Mouse (Mus musculus): ENCODE measurements around the gene Ntf3. TPM values are rescaled to one million over a fixed set of nuclear protein-coding genes. Genes with fewer than 3 reads are reported as not detected.
A peak's percentile ranks its signal among the peaks of the same experiment; 100 is the strongest.

Gene Ntf3
- polyA plus RNA-seq, 1 experiment from 2014 or later: 22.9 TPM

GRCm38 (mm10) chr6:126153154-126153553 lies 13.6 kb downstream of the Ntf3 start:
- no peaks in the 10 kb centered on the region for H3K27me3 ChIP-seq (ENCODE audit: low read depth, poor library complexity, severe bottlenecking)
- no peak for DNase-seq (ENCODE audit: low spot score)
- H3K36me3 ChIP-seq: peaks cover 26% of the 10 kb centered on the region; the same call in 1 of the 2 replicates
- WGBS: 65% methylated on average over 2 of the region's 2 CpGs
- no peaks in the 10 kb centered on the region for H3K9me3 ChIP-seq (replicated peaks)
- H3K4me3 ChIP-seq: no peak overlapping the region
- H3K27ac ChIP-seq: no peak overlapping the region
- peaks cover 44% of the 10 kb centered on the region for H3K4me1 ChIP-seq

- no peaks in the 10 kb centered on the region for H3K9me3 ChIP-seq (replicated peaks)
- no peak overlapping the region for H3K27ac ChIP-seq
- 60% methylated on average over 5 of the region's 5 CpGs for WGBS
- DNase-seq (ENCODE audit: low spot score): no peak
- peaks cover 29% of the 10 kb centered on the region for H3K4me1 ChIP-seq
- H3K27me3 ChIP-seq (ENCODE audit: low read depth, poor library complexity, severe bottlenecking): no peaks in the 10 kb centered on the region
- peaks cover 51% of the 10 kb centered on the region; the same call in 1 of the 2 replicates for H3K36me3 ChIP-seq
- no peak overlapping the region for H3K4me3 ChIP-seq
Measured at GRCm38 (mm10) chr6:126143659-126144058, 23.1 kb downstream of the Ntf3 start.

- Histone ChIP-seq H3K36me3 (peaks cover 57% of the 10 kb centered on the region), H3K27me3 (ENCODE audit: low read depth, poor library complexity, severe bottlenecking) (no peaks in the 10 kb centered on the region), H3K4me1 (peaks cover 29% of the 10 kb centered on the region), H3K27ac (no peak overlapping the region), H3K9me3 (replicated peaks) (no peaks in the 10 kb centered on the region), H3K4me3 (no peak overlapping the region)
- DNase-seq (ENCODE audit: low spot score): no peak
- 76% methylated on average over 3 of the region's 3 CpGs for WGBS
Measured at GRCm38 (mm10) chr6:126142741-126143140, 24.0 kb downstream of the Ntf3 start.

GRCm38 (mm10) chr6:126142021-126142554 lies 24.6 kb downstream of the Ntf3 start:
- Histone ChIP-seq H3K27me3 (ENCODE audit: low read depth, poor library complexity, severe bottlenecking) (no peaks in the 10 kb centered on the region), H3K4me3 (no peak overlapping the region), H3K4me1 (peaks cover 29% of the 10 kb centered on the region), H3K36me3 (peaks cover 58% of the 10 kb centered on the region), H3K9me3 (replicated peaks) (no peaks in the 10 kb centered on the region), H3K27ac (0 out of 2 replicates have a peak overlapping the region, but pooled peaks have one; percentile 28)
- DNase-seq (ENCODE audit: low spot score): no peak
- WGBS: 73% methylated on average over 8 of the region's 8 CpGs

DNA sequence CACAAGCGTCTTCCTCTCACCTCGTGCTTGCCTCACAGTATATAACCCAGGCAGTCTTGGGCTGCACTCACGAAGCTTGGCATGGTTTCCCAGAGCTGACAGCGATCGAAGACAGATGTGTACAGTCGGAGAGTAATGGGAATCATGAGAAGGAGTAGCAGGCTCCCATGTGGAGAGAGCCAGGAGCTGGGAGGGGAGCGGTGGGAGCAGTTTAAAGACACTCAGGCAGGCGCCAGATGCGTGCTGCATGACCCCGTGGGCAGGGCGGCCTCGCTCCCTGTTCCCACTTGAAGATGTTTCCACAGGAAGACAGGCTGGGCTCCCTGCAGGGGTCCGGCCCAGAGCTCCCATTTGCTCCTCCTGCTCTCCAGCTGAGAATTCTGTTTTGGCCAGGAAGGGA lies 25.2 kb downstream of the Ntf3 start:
- H3K9me3 ChIP-seq (replicated peaks): no peaks in the 10 kb centered on the region
- H3K27ac ChIP-seq: peak overlapping the region; percentile 28; the same call in 1 of the 2 replicates
- WGBS: 54% methylated on average over 13 of the region's 13 CpGs
- no peaks in the 10 kb centered on the region for H3K27me3 ChIP-seq (ENCODE audit: low read depth, poor library complexity, severe bottlenecking)
- H3K4me3 ChIP-seq: no peak overlapping the region
- peaks cover 29% of the 10 kb centered on the region for H3K4me1 ChIP-seq
- no peak for DNase-seq (ENCODE audit: low spot score)
- H3K36me3 ChIP-seq: peaks cover 53% of the 10 kb centered on the region

DNA sequence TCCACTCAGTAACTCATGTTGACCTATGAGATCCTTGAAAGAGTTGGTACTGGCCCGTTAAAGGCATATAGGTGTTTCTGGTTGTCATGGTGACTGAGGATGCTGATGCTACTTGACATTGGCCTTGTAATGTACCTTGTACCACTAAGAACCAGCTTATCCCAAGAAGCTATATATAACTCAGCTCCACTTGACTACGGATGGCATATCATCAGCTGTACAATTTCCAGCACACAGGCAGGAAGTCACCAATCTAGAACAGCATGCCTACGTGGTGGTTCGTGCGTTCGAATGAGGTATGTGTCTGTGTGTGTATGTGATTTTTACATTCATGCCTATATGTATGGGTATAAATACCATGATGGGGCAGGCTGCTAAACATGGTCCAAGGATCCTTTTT lies 25.7 kb downstream of the Ntf3 start:
- Histone ChIP-seq H3K36me3 (peaks cover 50% of the 10 kb centered on the region), H3K4me3 (no peak overlapping the region), H3K9me3 (replicated peaks) (no peaks in the 10 kb centered on the region), H3K27me3 (ENCODE audit: low read depth, poor library complexity, severe bottlenecking) (no peaks in the 10 kb centered on the region), H3K27ac (no peak overlapping the region), H3K4me1 (peaks cover 29% of the 10 kb centered on the region)
- 93% methylated on average over 6 of the region's 6 CpGs for WGBS
- no peak for DNase-seq (ENCODE audit: low spot score)

- H3K4me3 ChIP-seq: no peak overlapping the region
- WGBS: 83% methylated on average over 2 of the region's 2 CpGs
- no peaks in the 10 kb centered on the region for H3K9me3 ChIP-seq (replicated peaks)
- H3K27me3 ChIP-seq (ENCODE audit: low read depth, poor library complexity, severe bottlenecking): no peaks in the 10 kb centered on the region
- H3K36me3 ChIP-seq: peaks cover 44% of the 10 kb centered on the region
- DNase-seq (ENCODE audit: low spot score): no peak
- H3K4me1 ChIP-seq: peaks cover 29% of the 10 kb centered on the region
- no peak overlapping the region for H3K27ac ChIP-seq
Measured at GRCm38 (mm10) chr6:126140416-126140815, 26.3 kb downstream of the Ntf3 start.

DNA sequence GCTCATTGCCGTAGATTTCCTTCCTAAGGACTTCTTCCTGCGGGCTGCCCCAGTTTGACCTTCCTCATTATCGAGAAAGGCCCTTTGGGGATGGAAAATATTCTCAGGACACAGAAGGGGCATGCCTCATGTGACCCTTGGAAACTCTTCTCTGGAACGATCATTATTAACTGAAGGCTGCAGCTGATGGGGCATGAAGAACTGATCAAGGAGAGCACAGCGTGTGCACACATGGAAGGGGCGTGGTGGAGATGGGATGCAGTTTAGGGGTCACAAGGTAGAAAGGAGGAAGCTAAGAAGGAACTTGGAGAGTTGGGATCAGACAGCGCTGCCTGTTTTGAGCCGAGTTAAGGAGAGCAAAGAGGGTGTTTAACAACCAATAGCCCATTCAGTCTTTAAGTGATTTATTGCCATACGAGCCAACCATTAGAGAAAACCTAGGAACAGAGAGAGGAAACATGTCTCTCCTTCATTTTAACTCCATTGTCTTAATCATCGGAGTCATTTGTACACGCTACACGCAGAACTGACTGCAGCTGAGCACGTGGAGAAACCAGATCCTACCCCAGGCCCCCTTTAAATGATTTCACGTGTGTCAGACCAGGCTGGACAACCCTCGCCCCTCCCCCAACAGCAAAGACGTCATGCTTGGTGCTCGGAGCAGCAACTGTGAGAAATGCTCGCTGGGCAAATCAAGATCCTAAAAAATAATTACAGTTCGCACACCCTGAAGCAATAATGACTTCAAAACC lies 32.4 kb downstream of the Ntf3 start:
- peak; percentile 83 for DNase-seq (ENCODE audit: low spot score)
- H3K9me3 ChIP-seq (replicated peaks): no peaks in the 10 kb centered on the region
- peaks cover 30% of the 10 kb centered on the region for H3K4me1 ChIP-seq
- H3K36me3 ChIP-seq: peaks cover 20% of the 10 kb centered on the region
- 41% methylated on average over 19 of the region's 19 CpGs for WGBS
- peak overlapping the region; percentile 29 for H3K4me3 ChIP-seq
- H3K27ac ChIP-seq: peak overlapping the region; percentile 80
- no peaks in the 10 kb centered on the region for H3K27me3 ChIP-seq (ENCODE audit: low read depth, poor library complexity, severe bottlenecking)

DNA sequence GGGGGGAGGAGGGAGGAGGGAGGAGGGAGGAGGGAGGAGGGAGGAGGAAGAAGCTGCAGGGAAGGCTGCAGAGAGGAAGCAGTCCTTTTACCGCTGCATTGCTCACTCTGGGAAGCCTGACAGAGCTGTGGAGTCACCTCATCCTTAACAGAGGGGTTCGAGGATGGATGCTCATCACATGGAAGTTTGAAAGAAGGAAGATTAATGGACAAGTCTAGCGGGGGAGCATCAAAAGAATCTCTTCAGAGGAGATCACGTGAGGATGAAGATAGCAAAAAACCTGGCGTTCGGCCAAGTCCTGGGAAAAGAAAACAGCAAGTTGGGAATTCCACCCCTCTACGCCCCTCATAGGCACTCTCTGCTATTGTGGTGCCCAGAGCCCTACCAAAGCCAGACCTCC lies 38.5 kb downstream of the Ntf3 start:
- H3K9me3 ChIP-seq (replicated peaks): no peaks in the 10 kb centered on the region
- peaks cover 11% of the 10 kb centered on the region; the same call in 1 of the 2 replicates for H3K36me3 ChIP-seq
- WGBS: 82% methylated on average over 7 of the region's 7 CpGs
- no peak for DNase-seq (ENCODE audit: low spot score)
- H3K4me1 ChIP-seq: peaks cover 23% of the 10 kb centered on the region; the same call in 1 of the 2 replicates
- no peak overlapping the region for H3K4me3 ChIP-seq
- H3K27ac ChIP-seq: no peak overlapping the region
- H3K27me3 ChIP-seq (ENCODE audit: low read depth, poor library complexity, severe bottlenecking): no peaks in the 10 kb centered on the region

GRCm38 (mm10) chr6:126118247-126118646 lies 48.5 kb downstream of the Ntf3 start:
- Histone ChIP-seq H3K4me1 (peaks cover 37% of the 10 kb centered on the region), H3K27me3 (ENCODE audit: low read depth, poor library complexity, severe bottlenecking) (no peaks in the 10 kb centered on the region), H3K27ac (no peak overlapping the region), H3K9me3 (replicated peaks) (no peaks in the 10 kb centered on the region), H3K4me3 (no peak overlapping the region), H3K36me3 (no peaks in the 10 kb centered on the region; the same call in 1 of the 2 replicates)
- DNase-seq (ENCODE audit: low spot score): no peak
- WGBS: 88% methylated on average over 1 of the region's 1 CpGs

DNA sequence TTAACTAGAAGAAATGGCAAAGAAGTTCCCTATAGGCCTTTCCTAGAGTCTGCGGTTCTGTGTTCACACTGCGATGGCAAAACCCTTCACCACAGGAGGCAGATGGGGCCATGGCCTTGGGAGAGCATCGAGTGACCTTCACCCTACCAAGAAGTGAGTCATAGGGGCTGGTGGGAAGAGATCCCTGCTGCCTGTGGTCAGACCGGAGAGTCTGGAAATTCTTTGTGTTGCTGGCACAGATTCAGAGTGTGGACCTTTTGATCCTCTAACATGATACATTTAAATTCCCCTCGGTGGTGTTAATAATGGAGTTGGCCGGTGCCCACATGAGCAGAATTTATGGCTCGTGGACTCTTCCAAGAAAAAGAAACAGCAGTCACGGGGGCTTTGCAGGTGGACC lies 49.5 kb downstream of the Ntf3 start:
- 94% methylated on average over 8 of the region's 8 CpGs for WGBS
- DNase-seq (ENCODE audit: low spot score): no peak

DNA sequence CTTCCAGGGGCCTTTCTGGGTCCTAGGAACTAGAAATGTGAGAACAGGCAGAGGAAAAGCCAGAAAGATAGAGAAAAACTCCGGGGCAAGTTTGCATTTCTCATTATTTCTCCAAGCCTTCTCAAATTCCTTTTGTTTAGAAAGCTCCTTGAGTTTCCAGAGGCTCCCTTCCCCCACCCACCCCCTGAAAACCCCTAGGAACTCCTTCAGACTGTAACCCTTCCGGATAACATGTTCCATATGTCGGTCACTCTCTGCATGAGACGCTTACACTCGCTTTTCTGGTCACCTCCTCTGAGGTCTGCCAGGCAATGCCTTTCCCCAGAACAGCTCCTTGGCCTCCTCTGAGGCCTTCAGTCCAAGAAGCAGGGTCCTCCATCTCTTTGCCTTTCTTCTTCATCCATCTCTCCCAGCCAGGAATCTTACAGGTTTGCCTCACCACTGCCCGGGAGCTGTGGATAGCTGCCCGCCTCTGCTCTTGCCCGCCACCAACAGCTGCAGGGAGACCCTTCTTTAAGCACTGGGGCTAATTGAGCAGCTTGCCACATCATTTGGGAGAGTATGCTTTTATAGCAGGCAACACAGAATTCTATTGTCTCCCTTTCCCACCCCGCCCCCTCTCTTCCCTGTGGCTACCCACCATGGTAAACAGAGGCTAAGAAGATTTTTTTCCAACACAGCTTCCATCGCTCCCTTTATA lies 51.6 kb downstream of the Ntf3 start:
- no peaks in the 10 kb centered on the region for H3K27me3 ChIP-seq (ENCODE audit: low read depth, poor library complexity, severe bottlenecking)

More for the DNA sequence above, 49.5 kb downstream of the Ntf3 start:
- Histone ChIP-seq H3K4me1 (peaks cover 40% of the 10 kb centered on the region), H3K36me3 (peaks cover 6% of the 10 kb centered on the region; the same call in 1 of the 2 replicates), H3K27ac (no peak overlapping the region), H3K4me3 (no peak overlapping the region), H3K27me3 (ENCODE audit: low read depth, poor library complexity, severe bottlenecking) (no peaks in the 10 kb centered on the region), H3K9me3 (replicated peaks) (no peaks in the 10 kb centered on the region)

More for the DNA sequence above, 51.6 kb downstream of the Ntf3 start:
- DNase-seq (ENCODE audit: low spot score): peak; percentile 73
- H3K36me3 ChIP-seq: peaks cover 11% of the 10 kb centered on the region; the same call in 1 of the 2 replicates
- H3K27ac ChIP-seq: peak overlapping the region; percentile 96
- H3K4me3 ChIP-seq: peak overlapping the region; percentile 30
- 30% methylated on average over 10 of the region's 10 CpGs for WGBS
- no peaks in the 10 kb centered on the region for H3K9me3 ChIP-seq (replicated peaks)
- peaks cover 40% of the 10 kb centered on the region for H3K4me1 ChIP-seq

Measured in limb, embryonic 10.5 days (tissue).